Mouse (Mus musculus): ENCODE results near the gene Oas3. TPM values are rescaled to one million over a fixed set of nuclear protein-coding genes. Genes with fewer than 3 reads are reported as not detected.

Gene Oas3
- polyA plus RNA-seq, 1 experiment from 2014 or later: 0.29 TPM

DNA sequence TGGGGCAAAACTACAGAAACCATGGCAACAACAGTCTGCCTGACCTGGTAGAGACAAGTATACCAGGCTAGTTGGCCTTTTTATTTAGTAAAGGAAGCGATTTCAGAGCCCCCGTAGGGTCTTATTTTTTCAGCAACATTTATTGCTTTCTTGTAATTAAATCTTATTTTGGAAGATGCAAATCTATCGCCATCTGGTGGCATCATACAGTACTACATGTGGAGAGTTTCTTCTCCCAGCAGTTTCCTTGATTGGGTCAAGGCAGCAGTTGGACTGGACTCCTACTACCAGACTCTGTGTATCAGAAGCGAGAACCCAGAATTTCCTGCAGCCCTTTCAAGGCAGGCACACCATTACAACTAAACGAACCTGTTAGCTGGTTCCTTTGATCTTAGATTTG lies 31.0 kb downstream of the Oas3 start:
- no peaks in the 10 kb centered on the region for H3K36me3 ChIP-seq
- peaks cover 19% of the 10 kb centered on the region for H3K27me3 ChIP-seq (ENCODE audit: insufficient read depth, poor library complexity, severe bottlenecking)
- 16% methylated on average over 5 of the region's 5 CpGs for WGBS
- no peak overlapping the region for H3K27ac ChIP-seq
- no peak overlapping the region for H3K4me3 ChIP-seq
- DNase-seq (ENCODE audit: low spot score): no peak
- no peaks in the 10 kb centered on the region for H3K4me1 ChIP-seq
- H3K9me3 ChIP-seq: no peaks in the 10 kb centered on the region

DNA sequence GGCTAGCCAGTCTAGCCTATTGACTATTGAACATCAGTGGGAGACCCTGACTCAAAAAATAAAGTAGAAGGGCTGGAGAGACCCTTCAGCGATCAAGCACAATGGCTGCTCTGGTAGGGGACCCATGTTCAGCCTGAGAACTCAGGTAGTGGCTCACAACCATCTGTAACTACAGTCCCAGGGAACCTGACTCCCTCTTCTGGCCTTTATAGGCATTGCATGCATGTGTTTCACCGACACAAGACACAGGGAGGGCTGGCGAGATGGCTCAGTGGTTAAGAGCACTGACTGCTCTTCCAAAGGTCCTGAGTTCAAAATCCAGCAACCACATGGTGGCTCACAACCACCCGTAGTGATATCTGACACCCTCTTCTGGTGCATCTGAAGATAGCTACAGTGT lies 35.3 kb downstream of the Oas3 start:
- Histone ChIP-seq H3K4me3 (no peak overlapping the region), H3K27ac (no peak overlapping the region), H3K27me3 (ENCODE audit: insufficient read depth, poor library complexity, severe bottlenecking) (peaks cover 18% of the 10 kb centered on the region), H3K36me3 (no peaks in the 10 kb centered on the region), H3K9me3 (no peaks in the 10 kb centered on the region), H3K4me1 (no peaks in the 10 kb centered on the region)
- 26% methylated on average over 4 of the region's 4 CpGs for WGBS
- no peak for DNase-seq (ENCODE audit: low spot score)

- H3K27ac ChIP-seq: no peak overlapping the region
- no peak for DNase-seq (ENCODE audit: low spot score)
- 67% methylated on average over 14 of the region's 14 CpGs for WGBS
Observed at GRCm38 (mm10) chr5:120734380-120734990, 43.0 kb downstream of the Oas3 start.

GRCm38 (mm10) chr5:120733696-120734095 lies 43.8 kb downstream of the Oas3 start:
- no peak overlapping the region for H3K4me3 ChIP-seq
- 87% methylated on average over 3 of the region's 3 CpGs for WGBS
- no peaks in the 10 kb centered on the region for H3K4me1 ChIP-seq
- H3K9me3 ChIP-seq: no peaks in the 10 kb centered on the region
- no peak for DNase-seq (ENCODE audit: low spot score)
- no peak overlapping the region for H3K27ac ChIP-seq
- H3K36me3 ChIP-seq: no peaks in the 10 kb centered on the region
- peaks cover 24% of the 10 kb centered on the region for H3K27me3 ChIP-seq (ENCODE audit: insufficient read depth, poor library complexity, severe bottlenecking)

More at GRCm38 (mm10) chr5:120734380-120734990, 43.0 kb downstream of the Oas3 start:
- Histone ChIP-seq H3K36me3 (no peaks in the 10 kb centered on the region), H3K9me3 (no peaks in the 10 kb centered on the region), H3K4me3 (no peak overlapping the region), H3K27me3 (ENCODE audit: insufficient read depth, poor library complexity, severe bottlenecking) (peaks cover 20% of the 10 kb centered on the region), H3K4me1 (no peaks in the 10 kb centered on the region)

DNA sequence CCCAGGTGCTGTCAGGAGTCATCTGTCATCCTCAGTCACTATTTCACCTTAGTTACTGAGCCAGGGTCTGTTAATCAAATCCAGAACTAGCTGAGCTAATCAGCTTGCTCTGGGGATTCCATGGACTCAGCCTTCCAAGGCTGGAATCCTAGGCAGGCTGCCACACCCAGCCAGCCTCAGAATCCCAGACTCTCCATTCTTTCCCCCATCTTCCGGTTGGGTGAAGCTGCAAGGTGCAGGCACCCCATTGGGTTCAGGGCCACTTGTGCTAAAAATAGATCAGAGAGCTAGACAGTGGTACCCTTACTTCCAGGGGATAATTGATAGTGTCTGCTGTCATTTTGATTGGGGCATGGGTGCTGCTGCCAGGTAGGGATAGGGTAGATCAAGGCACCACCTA lies 44.7 kb downstream of the Oas3 start:
- Histone ChIP-seq H3K4me1 (no peaks in the 10 kb centered on the region), H3K4me3 (no peak overlapping the region), H3K36me3 (no peaks in the 10 kb centered on the region), H3K27me3 (ENCODE audit: insufficient read depth, poor library complexity, severe bottlenecking) (peaks cover 31% of the 10 kb centered on the region), H3K27ac (no peak overlapping the region), H3K9me3 (no peaks in the 10 kb centered on the region)
- no peak for DNase-seq (ENCODE audit: low spot score)
- WGBS: 53% methylated on average over 1 of the region's 1 CpGs

GRCm38 (mm10) chr5:120729319-120729718 lies 48.1 kb downstream of the Oas3 start:
- Histone ChIP-seq H3K4me1 (no peaks in the 10 kb centered on the region), H3K4me3 (no peak overlapping the region), H3K36me3 (no peaks in the 10 kb centered on the region), H3K9me3 (no peaks in the 10 kb centered on the region), H3K27me3 (ENCODE audit: insufficient read depth, poor library complexity, severe bottlenecking) (peaks cover 39% of the 10 kb centered on the region), H3K27ac (no peak overlapping the region)
- 74% methylated on average over 10 of the region's 10 CpGs for WGBS
- no peak for DNase-seq (ENCODE audit: low spot score)

DNA sequence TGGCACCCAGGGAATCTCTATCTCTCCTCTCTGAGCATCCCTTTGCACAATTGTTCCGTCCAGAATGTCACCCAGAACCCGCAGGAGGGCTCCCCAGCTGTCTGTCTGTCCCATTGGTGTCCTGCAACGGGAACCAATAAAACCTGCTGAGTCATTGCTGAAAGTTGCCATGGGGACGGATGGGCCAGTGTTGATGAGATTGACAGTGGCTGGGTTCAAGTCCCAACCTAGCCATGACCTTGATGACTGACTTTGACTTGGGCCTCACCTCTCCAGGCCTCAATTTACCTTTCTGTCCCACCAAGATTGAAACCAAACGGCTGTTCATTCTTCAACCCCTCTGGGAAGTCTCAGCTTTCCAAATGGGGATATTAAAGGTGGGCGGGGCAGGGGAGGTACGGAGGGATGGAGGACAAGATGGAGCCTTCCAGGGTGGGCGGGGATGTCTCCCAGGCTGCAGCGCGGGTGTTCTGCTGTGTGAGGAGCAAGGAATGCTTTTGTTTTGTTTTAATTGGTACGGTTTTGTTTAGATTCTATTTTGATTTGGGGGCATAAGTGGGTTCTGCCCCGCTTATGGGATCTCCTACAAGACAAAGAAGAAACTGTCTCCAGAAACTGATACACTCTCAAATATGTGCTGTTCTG lies 51.5 kb downstream of the Oas3 start:
- DNase-seq (ENCODE audit: low spot score): no peak
- Histone ChIP-seq H3K4me1 (no peaks in the 10 kb centered on the region), H3K4me3 (no peak overlapping the region), H3K36me3 (no peaks in the 10 kb centered on the region), H3K27me3 (ENCODE audit: insufficient read depth, poor library complexity, severe bottlenecking) (peaks cover 34% of the 10 kb centered on the region), H3K9me3 (no peaks in the 10 kb centered on the region), H3K27ac (no peak overlapping the region)
- 63% methylated on average over 12 of the region's 12 CpGs for WGBS

GRCm38 (mm10) chr5:120721005-120721404 lies 56.5 kb downstream of the Oas3 start:
- H3K4me3 ChIP-seq: no peak overlapping the region
- WGBS: 59% methylated on average over 7 of the region's 7 CpGs
- no peak overlapping the region for H3K27ac ChIP-seq
- no peak for DNase-seq (ENCODE audit: low spot score)
- H3K9me3 ChIP-seq: no peaks in the 10 kb centered on the region
- no peaks in the 10 kb centered on the region for H3K36me3 ChIP-seq
- 0 out of 2 replicates have a peak, but pooled peaks cover 3% of the 10 kb centered on the region for H3K4me1 ChIP-seq
- H3K27me3 ChIP-seq (ENCODE audit: insufficient read depth, poor library complexity, severe bottlenecking): peaks cover 27% of the 10 kb centered on the region

- Histone ChIP-seq H3K27ac (no peak overlapping the region), H3K4me1 (0 out of 2 replicates have a peak, but pooled peaks cover 3% of the 10 kb centered on the region), H3K9me3 (no peaks in the 10 kb centered on the region), H3K36me3 (no peaks in the 10 kb centered on the region), H3K4me3 (no peak overlapping the region), H3K27me3 (ENCODE audit: insufficient read depth, poor library complexity, severe bottlenecking) (peaks cover 42% of the 10 kb centered on the region)
- no peak for DNase-seq (ENCODE audit: low spot score)
- 57% methylated on average over 15 of the region's 15 CpGs for WGBS
Observed at GRCm38 (mm10) chr5:120718600-120719378, 58.7 kb downstream of the Oas3 start.

DNA sequence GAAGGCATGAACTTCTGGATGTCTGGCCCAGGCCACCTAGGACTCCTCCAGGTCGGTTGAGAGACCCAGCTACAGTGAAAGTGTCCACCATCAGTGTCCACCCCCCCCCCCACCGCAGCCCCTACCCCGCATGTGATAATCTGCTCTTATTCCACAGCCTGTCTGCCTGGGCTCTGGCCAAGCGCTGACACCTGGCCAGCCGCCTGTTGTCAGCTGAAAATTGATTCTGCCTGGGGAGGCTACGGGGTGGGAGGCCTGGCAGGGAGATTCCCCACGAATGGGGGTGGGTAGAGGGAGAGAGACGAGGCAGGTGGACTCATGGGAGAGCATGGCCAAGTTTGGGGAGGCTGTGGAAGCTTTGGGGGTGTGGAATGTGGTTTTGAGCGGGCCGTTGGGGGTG lies 60.3 kb downstream of the Oas3 start:
- 62% methylated on average over 10 of the region's 10 CpGs for whole genome bisulfite sequencing
- H3K4me3 ChIP-seq: no peak overlapping the region
- H3K27me3 ChIP-seq (ENCODE audit: insufficient read depth, poor library complexity, severe bottlenecking): peaks cover 55% of the 10 kb centered on the region
- H3K36me3 ChIP-seq: no peaks in the 10 kb centered on the region
- 0 out of 2 replicates have a peak, but pooled peaks cover 3% of the 10 kb centered on the region for H3K4me1 ChIP-seq
- no peak for DNase-seq (ENCODE audit: low spot score)
- no peak overlapping the region for H3K27ac ChIP-seq
- no peaks in the 10 kb centered on the region for H3K9me3 ChIP-seq

- no peak overlapping the region for H3K27ac ChIP-seq
- peaks cover 24% of the 10 kb centered on the region for H3K4me1 ChIP-seq
- peak; percentile 84 for DNase-seq (ENCODE audit: low spot score)
- WGBS: 5% methylated on average over 16 of the region's 16 CpGs
- no peak overlapping the region for H3K4me3 ChIP-seq
- no peaks in the 10 kb centered on the region for H3K36me3 ChIP-seq
- H3K9me3 ChIP-seq: no peaks in the 10 kb centered on the region
- peaks cover 81% of the 10 kb centered on the region for H3K27me3 ChIP-seq (ENCODE audit: insufficient read depth, poor library complexity, severe bottlenecking)
Observed at GRCm38 (mm10) chr5:120714314-120714713, 63.1 kb downstream of the Oas3 start.

GRCm38 (mm10) chr5:120712721-120713120 lies 64.7 kb downstream of the Oas3 start:
- Histone ChIP-seq H3K27ac (no peak overlapping the region), H3K4me1 (peaks cover 21% of the 10 kb centered on the region), H3K27me3 (ENCODE audit: insufficient read depth, poor library complexity, severe bottlenecking) (peaks cover 97% of the 10 kb centered on the region), H3K9me3 (no peaks in the 10 kb centered on the region), H3K4me3 (no peak overlapping the region), H3K36me3 (no peaks in the 10 kb centered on the region)
- DNase-seq (ENCODE audit: low spot score): no peak
- WGBS: 72% methylated on average over 8 of the region's 8 CpGs

- Histone ChIP-seq H3K4me3 (peak within 1 kb of the TSS; percentile 53), H3K4me1 (peaks cover 21% of the 10 kb centered on the region), H3K9me3 (no peaks in the 10 kb centered on the region), H3K27ac (peak within 1 kb of the TSS; percentile 47; the same call in 1 of the 2 replicates), H3K36me3 (no peaks in the 10 kb centered on the region), H3K27me3 (ENCODE audit: insufficient read depth, poor library complexity, severe bottlenecking) (peaks cover 99% of the 10 kb centered on the region)
- WGBS: 35% methylated on average over 3 of the region's 3 CpGs
- no peak for DNase-seq (ENCODE audit: low spot score)
Observed at GRCm38 (mm10) chr5:120711827-120712226, 65.6 kb downstream of the Oas3 start, which contains the start of gene Dtx1. TSS of gene Dtx1 (minus strand) at chr5:120711927.

Data from heart, embryonic 10.5 days (tissue).